Mouse (Mus musculus) thymus, adult 2 months (tissue): Measurements from ENCODE around the gene Sdha. TPM values are rescaled to one million over a fixed set of nuclear protein-coding genes. Genes with fewer than 3 reads are reported as not detected.
A peak's percentile ranks its signal among the peaks of the same experiment; 100 is the strongest.

ENCODE experiments used
- DNase-seq: peaks from one replicate; pipeline ENCODE4 v3.0.0; 2021
- H3K27ac ChIP-seq: fragments of 200-500 bp; 2 replicates; pipeline ENCODE4 v1.5.1; 2012; ENCODE audit warnings: low read length, control low read depth; ENCODE audit not compliant: control insufficient read depth, insufficient read depth
- H3K27me3 ChIP-seq: fragments of 200-500 bp; 2 replicates; pipeline ENCODE4 v1.6.1; 2012; ENCODE audit warnings: mild to moderate bottlenecking, low read length, moderate library complexity, mixed read lengths; ENCODE audit not compliant: control insufficient read depth, insufficient read depth
- H3K36me3 ChIP-seq: fragments of 200-500 bp; 2 replicates; pipeline ENCODE4 v1.6.1; 2012; ENCODE audit warnings: mild to moderate bottlenecking, low read length, moderate library complexity; ENCODE audit not compliant: control insufficient read depth, insufficient read depth
- H3K4me1 ChIP-seq: fragments of 200-500 bp; replicated peaks from 2 replicates; pipeline ENCODE4 v1.6.1; 2012; ENCODE audit warnings: low read length; ENCODE audit not compliant: control insufficient read depth, insufficient read depth
- H3K4me3 ChIP-seq: fragments of 200-500 bp; 2 replicates; pipeline ENCODE4 v1.5.1; 2012; ENCODE audit warnings: mild to moderate bottlenecking, low read length, control low read depth, moderate library complexity; ENCODE audit not compliant: control insufficient read depth, insufficient read depth
- CTCF ChIP-seq: fragments of 200-500 bp; IDR thresholded peaks from 2 replicates; pipeline ENCODE4 v1.5.1; 2012; ENCODE audit warnings: mild to moderate bottlenecking, control low read depth, low read length, moderate library complexity, borderline replicate concordance; ENCODE audit not compliant: control insufficient read depth, poor library complexity, insufficient read depth; ENCODE audit errors: extremely low read depth
- POLR2A ChIP-seq: fragments of 200-500 bp; IDR thresholded peaks from 2 replicates; pipeline ENCODE4 v1.6.1; 2012; ENCODE audit warnings: mild to moderate bottlenecking, low read length, control low read depth, moderate library complexity; ENCODE audit not compliant: control insufficient read depth, poor library complexity, insufficient read depth; ENCODE audit errors: extremely low read depth
- WGBS: fragments of 180-500 bp; shearing (Covaris S2); methylation state at CpG from one replicate; pipeline ENCODE4 v1.1.7; 2018; 5-methylcytosine and 5-hydroxymethylcytosine counted together
- polyA plus RNA-seq: library from polyadenylated mRNA; depleted of rRNA; stranded (reverse); fragments of >200 nt; gene quantifications from 2 replicates; pipeline ENCODE4 v1.2.3, GENCODE M21; 2012; rRNA removed

Gene Sdha
- polyA plus RNA-seq = 115 and 127 TPM in 2 replicates

DNA sequence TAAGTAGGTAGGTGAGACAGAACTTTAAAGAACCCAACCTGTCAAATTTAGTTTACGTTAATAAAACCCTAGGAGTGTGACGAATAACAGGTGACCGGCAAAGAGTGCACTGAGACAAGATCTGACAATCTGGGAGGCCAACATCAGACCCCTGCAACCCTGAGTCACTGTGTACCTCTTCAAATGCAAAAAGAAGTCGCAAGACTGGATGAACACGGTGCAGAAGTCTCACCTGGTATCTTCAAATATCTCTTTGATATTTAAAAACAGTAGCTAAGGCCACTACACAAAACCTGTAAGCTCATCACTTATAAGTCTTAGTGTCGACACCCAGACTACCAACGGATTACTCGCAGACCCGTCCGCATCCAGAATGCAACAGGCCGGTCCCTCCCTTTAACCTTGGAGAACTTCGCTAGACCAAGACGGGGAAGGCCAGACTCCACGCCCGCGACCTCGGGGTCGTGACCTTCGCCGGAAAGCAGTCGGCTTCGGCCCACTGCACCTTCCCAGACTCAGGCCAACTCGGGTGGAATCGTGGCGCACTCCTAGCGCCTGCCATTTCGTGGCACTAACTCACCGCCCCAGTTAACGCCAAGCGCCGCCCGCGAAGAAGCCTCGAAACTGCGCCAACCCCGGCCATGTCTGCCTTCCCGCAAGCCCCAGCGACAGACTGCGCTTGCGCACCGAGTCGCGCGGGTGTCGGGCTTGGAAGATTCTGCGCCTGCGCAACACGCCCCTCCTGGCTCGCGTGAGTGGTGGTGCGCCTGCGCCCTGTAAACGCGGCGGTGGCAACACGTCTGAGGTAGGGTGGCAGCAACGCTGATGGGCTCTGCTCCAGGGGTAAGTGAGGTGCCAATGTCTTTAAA is at the start of gene Sdha, which contains the start of gene Ccdc127:
TSS of gene Sdha (minus strand) at position 715 of the 869 bp plus-strand sequence.
TSS of gene Ccdc127 (plus strand) at position 744 of the 869 bp plus-strand sequence.
- H3K36me3 ChIP-seq = no peaks in the 10 kb centered on the region
- peak; percentile 92 for TF ChIP-seq POLR2A
- 0 out of 2 replicates have a peak, but pooled peaks have one; percentile 64 for TF ChIP-seq CTCF

DNA sequence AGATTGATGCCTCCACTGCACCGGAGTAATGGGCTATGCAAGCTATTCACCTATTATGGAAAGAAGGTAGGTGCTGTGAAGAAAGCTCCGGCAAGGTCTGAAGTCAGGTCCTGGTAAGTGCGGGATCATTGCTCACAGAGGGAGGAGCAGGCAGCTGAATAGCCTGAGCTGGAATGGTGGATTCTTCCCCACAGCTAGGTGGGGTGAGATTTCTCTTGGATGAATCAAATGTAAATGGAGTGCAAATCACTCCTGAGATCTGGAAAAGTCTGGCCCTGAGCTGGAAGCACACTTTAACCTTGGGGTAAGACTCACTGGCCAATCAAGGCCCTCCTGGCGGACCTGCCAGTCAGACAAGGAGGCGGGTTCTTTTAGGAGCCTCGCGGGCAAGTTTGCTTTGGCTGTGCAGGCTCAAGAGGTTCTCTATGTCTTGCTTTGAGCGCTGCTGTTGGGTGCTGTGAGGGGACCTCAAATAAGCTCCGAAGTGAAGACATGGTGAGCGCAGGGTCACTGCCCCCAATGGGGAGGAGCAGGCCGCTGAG is 49.3 kb upstream of the Sdha start, which contains the start of gene Ftl1-ps1:
TSS of gene Ftl1-ps1 (plus strand) at position 397 of the 542 bp plus-strand sequence.
- H3K36me3 ChIP-seq = no peaks in the 10 kb centered on the region
- H3K27me3 ChIP-seq = no peaks in the 10 kb centered on the region
- no peak for DNase-seq
- H3K4me1 ChIP-seq = no peaks in the 10 kb centered on the region
- 41% methylated on average over 11 of the region's 11 CpGs for whole genome bisulfite sequencing
- no peak for TF ChIP-seq POLR2A
- no peak for TF ChIP-seq CTCF
- no peak within 1 kb of the TSS for H3K4me3 ChIP-seq
- H3K27ac ChIP-seq = no peak within 1 kb of the TSS

More for the DNA sequence above, at the start of gene Sdha, which contains the start of gene Ccdc127:
- no peaks in the 10 kb centered on the region for H3K27me3 ChIP-seq
- H3K27ac ChIP-seq = no peak within 1 kb of the TSS
- H3K4me1 ChIP-seq = no peaks in the 10 kb centered on the region
- DNase-seq = peak; percentile 96
- WGBS = 2% methylated on average over 57 of the region's 57 CpGs
- H3K4me3 ChIP-seq = peak within 1 kb of the TSS; percentile 62

DNA sequence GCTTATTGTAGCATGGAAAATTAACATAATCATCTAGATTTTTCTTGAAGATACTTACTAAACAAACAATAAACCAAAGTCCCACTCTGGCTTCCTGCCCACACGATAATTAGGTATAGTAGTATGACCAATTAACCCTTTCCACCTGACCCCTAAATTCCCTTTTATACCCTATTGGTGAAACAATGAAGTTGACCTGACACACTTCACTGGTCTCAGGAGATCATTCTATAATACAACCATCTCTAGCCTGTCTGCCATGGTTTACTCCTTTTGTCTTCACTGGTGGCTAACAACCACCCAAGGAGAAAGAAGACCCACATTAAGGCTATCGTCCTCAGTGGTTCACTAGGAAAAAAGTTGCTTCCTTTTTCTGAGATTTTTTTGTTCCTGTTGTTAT is 41.1 kb upstream of the Sdha start:
- H3K36me3 ChIP-seq = no peaks in the 10 kb centered on the region
- WGBS = 68% methylated on average over 2 of the region's 2 CpGs
- H3K4me1 ChIP-seq = no peaks in the 10 kb centered on the region
- no peaks in the 10 kb centered on the region for H3K27me3 ChIP-seq
- no peak for DNase-seq
- no peak overlapping the region for H3K4me3 ChIP-seq
- TF ChIP-seq CTCF = no peak
- no peak for TF ChIP-seq POLR2A
- no peak overlapping the region for H3K27ac ChIP-seq

DNA sequence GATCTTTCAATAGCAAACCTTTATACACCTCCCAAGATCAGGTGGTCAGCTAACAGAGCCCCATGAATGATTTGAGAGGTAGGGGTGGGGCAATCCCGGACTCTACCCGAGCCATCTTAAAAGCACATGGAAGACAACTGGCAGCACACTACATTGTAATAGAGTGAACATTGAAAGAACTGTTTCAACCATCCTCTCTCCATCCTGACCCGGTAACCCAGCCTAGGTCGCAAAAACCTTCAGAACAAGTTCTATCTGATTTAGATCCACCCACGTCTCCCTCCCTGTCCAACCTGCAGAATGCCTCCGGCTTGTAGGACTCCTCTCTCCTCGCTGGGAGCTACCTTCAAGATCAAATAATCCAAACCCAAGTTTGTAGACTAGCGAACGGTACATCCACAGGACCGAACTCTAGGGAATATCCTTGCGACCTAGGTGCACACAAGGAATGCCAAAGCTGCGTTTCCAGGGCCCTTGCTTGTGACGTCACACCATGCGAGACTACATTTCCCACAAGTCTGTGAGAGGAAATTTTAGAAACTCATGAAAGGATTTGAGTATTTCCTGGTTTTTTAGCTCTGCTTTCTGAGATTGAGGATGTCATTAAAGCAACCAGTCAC is 40.4 kb upstream of the Sdha start, which contains the start of gene Zfp72:
TSS of gene Zfp72 (minus strand) at position 466 of the 620 bp plus-strand sequence.
- no peak within 1 kb of the TSS for H3K27ac ChIP-seq
- H3K27me3 ChIP-seq = no peaks in the 10 kb centered on the region
- no peak for TF ChIP-seq CTCF
- no peak for TF ChIP-seq POLR2A
- H3K4me1 ChIP-seq = no peaks in the 10 kb centered on the region
- WGBS = 2% methylated on average over 14 of the region's 14 CpGs
- peak within 1 kb of the TSS; percentile 48 for H3K4me3 ChIP-seq
- H3K36me3 ChIP-seq = no peaks in the 10 kb centered on the region
- peak; percentile 69 for DNase-seq

DNA sequence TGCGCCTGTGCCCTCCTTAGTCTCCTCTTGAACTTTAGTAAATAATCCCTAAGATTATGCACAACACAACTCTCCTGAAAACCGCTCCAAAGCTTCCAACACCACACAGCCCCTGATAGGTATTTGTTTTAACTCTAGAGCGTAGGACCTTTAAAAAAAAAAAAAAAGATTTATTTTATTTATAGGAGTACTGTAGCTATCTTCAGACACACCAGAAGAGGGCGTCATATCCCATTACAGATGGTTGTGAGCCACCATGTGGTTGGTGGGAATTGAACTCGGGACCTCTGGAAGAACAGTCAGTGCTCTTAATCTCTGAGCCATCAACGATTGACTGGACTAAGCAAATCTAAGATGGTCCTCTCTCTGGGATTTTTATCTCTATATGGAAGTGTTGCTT is 39.6 kb upstream of the Sdha start:
- Histone ChIP-seq H3K4me3 (no peak overlapping the region), H3K36me3 (no peaks in the 10 kb centered on the region), H3K4me1 (no peaks in the 10 kb centered on the region), H3K27me3 (no peaks in the 10 kb centered on the region), H3K27ac (no peak overlapping the region)
- TF ChIP-seq POLR2A (no peak), CTCF (no peak)
- DNase-seq = no peak
- 78% methylated on average over 6 of the region's 6 CpGs for WGBS

DNA sequence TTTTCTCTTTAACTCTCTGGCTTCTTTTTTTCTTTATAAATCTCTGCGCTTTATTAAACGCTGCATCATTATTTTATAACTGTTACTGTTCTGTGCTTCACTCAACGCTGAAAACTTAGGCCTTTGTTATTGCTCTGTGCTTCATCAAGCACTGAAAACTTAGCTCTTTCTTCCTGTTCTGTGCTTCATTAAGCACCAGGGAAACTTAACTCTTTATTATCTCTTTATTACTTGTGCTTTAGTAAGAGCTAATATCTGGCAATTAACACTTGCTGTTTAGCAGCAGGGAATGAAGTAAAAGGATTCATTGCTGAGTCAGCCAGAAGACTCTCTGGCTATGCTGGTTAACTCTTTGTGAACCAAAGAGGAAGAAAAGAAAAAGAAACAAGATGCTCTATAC is 32.2 kb upstream of the Sdha start:
- DNase-seq = no peak
- Histone ChIP-seq H3K27me3 (no peaks in the 10 kb centered on the region), H3K4me1 (no peaks in the 10 kb centered on the region), H3K36me3 (no peaks in the 10 kb centered on the region), H3K27ac (no peak overlapping the region), H3K4me3 (no peak overlapping the region)
- TF ChIP-seq CTCF (no peak), POLR2A (no peak)
- 75% methylated on average over 3 of the region's 3 CpGs for WGBS
